Mouse (Mus musculus): Measurements from ENCODE around the gene Krtcap2. TPM values are rescaled to one million over a fixed set of nuclear protein-coding genes. Genes with fewer than 3 reads are reported as not detected.

The Krtcap2 gene
- polyA plus RNA-seq, 1 experiment from 2014 or later, result 321 TPM

DNA sequence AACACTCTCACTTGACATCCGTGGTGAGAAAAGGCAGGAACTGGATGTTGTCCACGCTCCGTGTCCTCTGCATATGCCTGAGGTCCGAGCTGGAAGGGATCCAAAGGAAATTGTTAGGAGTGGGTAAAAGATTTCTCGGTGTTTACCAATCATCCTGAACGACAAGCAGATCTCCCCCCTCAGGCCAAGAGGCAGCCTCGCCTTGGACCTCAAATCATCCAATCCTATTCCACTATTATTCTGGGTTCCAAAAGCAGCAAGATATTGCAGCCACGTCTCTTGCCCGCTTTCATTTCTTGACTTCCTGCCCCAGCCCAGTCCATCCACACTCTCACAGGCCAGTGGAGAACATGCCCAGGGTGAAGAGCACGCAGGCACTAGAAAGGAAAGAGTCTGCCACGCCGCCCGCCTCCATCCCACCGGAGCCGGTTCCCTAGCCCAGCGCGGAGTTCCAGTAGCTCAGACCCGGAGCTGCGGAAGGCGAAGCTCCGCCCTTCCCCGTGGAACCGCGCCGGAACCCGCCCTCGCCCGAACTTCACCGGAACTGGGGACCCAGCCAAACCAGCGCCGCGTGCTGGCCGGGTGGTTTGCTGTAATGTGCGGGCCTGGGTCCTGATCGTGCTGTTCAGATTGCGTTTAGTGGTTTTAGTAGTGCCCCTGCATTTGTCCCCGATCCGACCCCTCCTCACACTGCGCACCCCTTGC is 24.4 kb downstream of the Krtcap2 start, which contains the start of gene Slc50a1:
TSS of gene Slc50a1 (minus strand) at position 520 of the 705 bp plus-strand sequence.
- H3K36me3 ChIP-seq (ENCODE audit: control insufficient read depth, insufficient read depth, low read length), result peaks cover 28% of the 10 kb centered on the region
- peaks cover 30% of the 10 kb centered on the region for H3K4me1 ChIP-seq (ENCODE audit: control insufficient read depth, insufficient read depth, low read length)
- WGBS, result 3% methylated on average over 39 of the region's 39 CpGs
- peak within 1 kb of the TSS; percentile 86 for H3K27ac ChIP-seq (ENCODE audit: low read depth, low read length)
- peak within 1 kb of the TSS; percentile 53 for H3K4me3 ChIP-seq (ENCODE audit: low read length)
- H3K9ac ChIP-seq (ENCODE audit: low read depth, low read length), result peak within 1 kb of the TSS; percentile 76
- ATAC-seq (ENCODE audit: low FRiP score, low TSS enrichment), result peak; percentile 58
- no peaks in the 10 kb centered on the region for H3K27me3 ChIP-seq (ENCODE audit: control insufficient read depth, insufficient read depth, low read length)
- no peaks in the 10 kb centered on the region for H3K9me3 ChIP-seq (ENCODE audit: control insufficient read depth, low read length)
- H3K4me2 ChIP-seq (replicated peaks; ENCODE audit: low read depth, low read length), result peak within 1 kb of the TSS; percentile 78

DNA sequence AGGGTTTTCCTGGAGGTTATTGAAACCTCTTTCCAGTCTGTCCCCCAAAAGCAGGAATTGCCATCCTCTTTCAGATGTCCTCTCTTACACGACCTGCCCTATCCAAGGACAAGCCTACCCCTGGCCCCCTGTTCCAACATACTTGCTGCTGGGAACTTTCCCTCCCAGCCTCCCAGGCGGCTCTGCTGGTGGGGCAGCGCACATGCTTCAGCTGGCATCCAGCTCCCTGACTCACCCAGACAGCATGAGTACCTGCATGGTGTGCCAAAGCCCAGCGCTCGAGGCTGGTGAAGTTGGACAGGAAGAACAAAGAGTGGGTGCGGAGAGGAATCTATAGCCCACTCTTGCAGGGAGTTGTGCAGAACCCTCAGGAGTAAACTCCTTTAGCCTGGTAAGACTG is 25.1 kb downstream of the Krtcap2 start:
- Histone ChIP-seq H3K27me3 (ENCODE audit: control insufficient read depth, insufficient read depth, low read length) (no peaks in the 10 kb centered on the region), H3K9ac (ENCODE audit: low read depth, low read length) (peak overlapping the region; percentile 76), H3K4me3 (ENCODE audit: low read length) (peak overlapping the region; percentile 53), H3K36me3 (ENCODE audit: control insufficient read depth, insufficient read depth, low read length) (peaks cover 35% of the 10 kb centered on the region), H3K4me2 (replicated peaks; ENCODE audit: low read depth, low read length) (peak overlapping the region; percentile 78; the same call in 1 of the 2 replicates), H3K4me1 (ENCODE audit: control insufficient read depth, insufficient read depth, low read length) (peaks cover 30% of the 10 kb centered on the region), H3K9me3 (ENCODE audit: control insufficient read depth, low read length) (no peaks in the 10 kb centered on the region), H3K27ac (ENCODE audit: low read depth, low read length) (peak overlapping the region; percentile 86; the same call in 1 of the 2 replicates)
- no peak for ATAC-seq (ENCODE audit: low FRiP score, low TSS enrichment)
- 74% methylated on average over 6 of the region's 6 CpGs for WGBS

DNA sequence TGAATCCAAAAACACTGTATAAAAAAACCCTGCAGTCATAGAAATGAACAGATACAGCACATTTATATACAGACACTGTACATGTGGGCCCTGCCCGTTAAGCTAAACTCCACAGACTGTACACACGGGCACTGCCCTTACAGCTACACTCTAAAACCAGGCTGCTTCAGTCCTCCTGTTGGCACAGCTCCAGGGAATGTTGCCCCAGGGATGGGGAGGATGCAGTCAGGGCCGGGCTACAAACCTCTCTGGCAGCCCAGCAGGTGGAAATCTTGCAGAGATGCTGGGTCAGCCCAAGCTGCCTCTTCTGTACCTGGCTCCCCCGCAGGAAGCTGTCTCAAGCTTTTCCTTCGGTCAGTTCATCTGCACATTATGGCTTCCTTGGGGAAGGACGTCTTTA is 26.0 kb downstream of the Krtcap2 start:
- Histone ChIP-seq H3K4me3 (ENCODE audit: low read length) (no peak overlapping the region), H3K4me2 (replicated peaks; ENCODE audit: low read depth, low read length) (no peak overlapping the region), H3K9ac (ENCODE audit: low read depth, low read length) (no peak overlapping the region), H3K4me1 (ENCODE audit: control insufficient read depth, insufficient read depth, low read length) (peaks cover 31% of the 10 kb centered on the region), H3K27me3 (ENCODE audit: control insufficient read depth, insufficient read depth, low read length) (no peaks in the 10 kb centered on the region), H3K36me3 (ENCODE audit: control insufficient read depth, insufficient read depth, low read length) (peaks cover 36% of the 10 kb centered on the region), H3K9me3 (ENCODE audit: control insufficient read depth, low read length) (no peaks in the 10 kb centered on the region), H3K27ac (ENCODE audit: low read depth, low read length) (no peak overlapping the region)
- WGBS, result 63% methylated on average over 6 of the region's 6 CpGs
- ATAC-seq (ENCODE audit: low FRiP score, low TSS enrichment), result no peak

DNA sequence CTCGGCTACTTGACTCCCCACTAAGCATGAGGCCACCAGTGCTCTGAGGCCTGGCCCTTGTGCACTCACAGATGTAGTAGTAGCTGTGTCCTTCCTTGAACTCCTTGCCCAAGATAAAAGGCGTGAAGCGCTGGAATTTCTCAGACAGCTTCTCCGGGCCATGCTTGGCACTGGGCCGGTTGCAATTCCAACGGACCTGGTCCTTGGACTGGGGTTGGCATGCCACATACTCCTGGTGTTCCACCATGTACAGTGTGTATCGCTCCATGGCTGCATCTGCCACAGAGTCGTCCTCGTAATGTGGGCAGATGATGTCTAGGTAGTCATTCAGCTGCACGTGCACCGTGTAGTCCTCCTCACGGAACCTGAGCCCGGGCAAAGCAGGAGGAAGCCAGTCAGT is 30.3 kb downstream of the Krtcap2 start:
- WGBS, result 92% methylated on average over 13 of the region's 13 CpGs
- no peaks in the 10 kb centered on the region; the same call in 1 of the 2 replicates for H3K27me3 ChIP-seq (ENCODE audit: control insufficient read depth, insufficient read depth, low read length)
- no peak overlapping the region for H3K9ac ChIP-seq (ENCODE audit: low read depth, low read length)
- H3K9me3 ChIP-seq (ENCODE audit: control insufficient read depth, low read length), result no peaks in the 10 kb centered on the region
- ATAC-seq (ENCODE audit: low FRiP score, low TSS enrichment), result no peak
- H3K36me3 ChIP-seq (ENCODE audit: control insufficient read depth, insufficient read depth, low read length), result peaks cover 30% of the 10 kb centered on the region
- H3K4me2 ChIP-seq (replicated peaks; ENCODE audit: low read depth, low read length), result no peak overlapping the region
- H3K4me3 ChIP-seq (ENCODE audit: low read length), result no peak overlapping the region
- H3K4me1 ChIP-seq (ENCODE audit: control insufficient read depth, insufficient read depth, low read length), result peaks cover 31% of the 10 kb centered on the region
- no peak overlapping the region for H3K27ac ChIP-seq (ENCODE audit: low read depth, low read length)

DNA sequence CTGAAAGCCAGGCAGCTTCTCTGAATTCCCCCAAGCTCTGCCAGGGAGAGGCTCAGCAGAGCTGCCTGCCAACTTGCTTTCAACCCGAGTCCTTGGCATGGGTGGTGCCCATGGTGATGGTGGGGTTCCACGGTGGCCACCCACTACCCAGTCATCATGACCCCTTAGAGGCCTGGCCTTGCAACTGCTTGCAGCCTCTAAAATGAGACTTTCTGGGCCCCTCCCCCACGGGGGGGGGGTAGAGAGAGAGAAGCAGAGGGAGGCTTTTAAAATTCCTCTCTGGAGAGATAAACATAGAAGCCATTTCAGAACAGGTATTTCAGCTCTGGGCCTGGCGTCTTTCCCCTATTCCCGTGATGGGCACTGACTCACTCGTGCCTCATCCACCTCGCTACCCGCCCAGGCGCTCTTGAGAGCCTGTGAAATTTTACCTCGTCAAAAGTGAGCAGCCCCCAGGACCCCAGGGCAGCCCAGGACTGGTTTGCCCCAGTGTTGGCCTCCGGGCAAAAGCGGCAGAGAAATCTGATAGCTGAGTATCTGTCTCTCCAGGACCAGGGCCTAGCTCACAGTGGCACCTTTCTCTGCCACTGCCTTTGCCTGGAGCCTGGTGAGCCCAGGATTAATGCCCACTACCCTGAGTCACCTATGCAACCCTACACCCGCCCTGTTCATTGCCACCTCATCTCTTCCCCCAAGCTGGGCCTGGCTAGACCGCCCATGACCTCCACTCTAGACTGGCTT is 31.7 kb downstream of the Krtcap2 start:
- peak overlapping the region; percentile 78; the same call in 1 of the 2 replicates for H3K9ac ChIP-seq (ENCODE audit: low read depth, low read length)
- peaks cover 2% of the 10 kb centered on the region for H3K27me3 ChIP-seq (ENCODE audit: control insufficient read depth, insufficient read depth, low read length)
- H3K4me2 ChIP-seq (replicated peaks; ENCODE audit: low read depth, low read length), result peak overlapping the region; percentile 65
- peak overlapping the region; percentile 89 for H3K27ac ChIP-seq (ENCODE audit: low read depth, low read length)
- H3K4me3 ChIP-seq (ENCODE audit: low read length), result peak overlapping the region; percentile 51
- peak; percentile 11; the same call in 1 of the 2 replicates for ATAC-seq (ENCODE audit: low FRiP score, low TSS enrichment)
- no peaks in the 10 kb centered on the region for H3K9me3 ChIP-seq (ENCODE audit: control insufficient read depth, low read length)
- WGBS, result 14% methylated on average over 14 of the region's 14 CpGs
- H3K36me3 ChIP-seq (ENCODE audit: control insufficient read depth, insufficient read depth, low read length), result peaks cover 20% of the 10 kb centered on the region
- peaks cover 44% of the 10 kb centered on the region for H3K4me1 ChIP-seq (ENCODE audit: control insufficient read depth, insufficient read depth, low read length)

DNA sequence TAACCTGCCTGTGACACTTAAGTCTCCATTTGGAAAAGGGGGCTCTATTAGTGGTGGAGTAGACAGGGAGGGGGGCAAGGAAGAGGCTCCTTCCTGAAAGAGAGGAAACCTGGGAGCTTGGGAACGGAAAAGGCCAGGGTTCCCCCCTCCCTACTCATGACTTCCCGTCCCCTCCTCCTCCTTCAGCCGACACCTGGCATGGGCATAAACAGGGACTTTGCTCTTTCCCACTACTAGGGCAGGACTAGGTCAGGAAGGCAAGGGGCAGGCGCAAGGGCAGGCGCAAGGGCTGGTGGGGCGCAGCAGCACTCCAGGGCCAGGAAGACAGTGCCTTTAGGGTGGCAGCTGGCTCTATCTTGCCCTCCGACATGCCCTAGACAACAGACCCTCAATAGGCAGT is 32.3 kb downstream of the Krtcap2 start:
- no peak for ATAC-seq (ENCODE audit: low FRiP score, low TSS enrichment)

DNA sequence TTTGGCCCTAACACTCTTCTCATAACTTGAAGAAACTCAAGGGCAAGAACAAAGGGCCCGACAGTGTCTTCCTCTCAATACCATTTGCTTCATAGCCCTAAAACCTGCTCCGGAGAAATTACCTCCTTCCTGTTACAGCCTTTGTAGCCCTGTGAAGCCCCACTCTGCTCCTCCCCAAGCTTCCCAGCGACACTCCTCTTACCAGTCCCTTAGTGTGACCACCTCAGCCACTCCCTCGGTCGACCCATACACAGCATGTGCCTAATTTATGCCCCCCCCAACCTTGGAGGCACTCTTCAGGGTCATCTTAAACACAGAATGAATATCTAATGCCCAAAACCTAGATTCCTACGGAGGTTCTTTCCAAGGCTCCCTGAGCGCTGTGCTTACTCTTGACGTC is 32.9 kb downstream of the Krtcap2 start:
- ATAC-seq (ENCODE audit: low FRiP score, low TSS enrichment), result no peak
- 4% methylated on average over 8 of the region's 8 CpGs for WGBS
- H3K4me1 ChIP-seq (ENCODE audit: control insufficient read depth, insufficient read depth, low read length), result peaks cover 44% of the 10 kb centered on the region

More for the DNA sequence above, 32.3 kb downstream of the Krtcap2 start:
- Histone ChIP-seq H3K4me3 (ENCODE audit: low read length) (peak overlapping the region; percentile 51), H3K36me3 (ENCODE audit: control insufficient read depth, insufficient read depth, low read length) (peaks cover 16% of the 10 kb centered on the region), H3K4me1 (ENCODE audit: control insufficient read depth, insufficient read depth, low read length) (peaks cover 44% of the 10 kb centered on the region), H3K27ac (ENCODE audit: low read depth, low read length) (peak overlapping the region; percentile 89), H3K9ac (ENCODE audit: low read depth, low read length) (peak overlapping the region; percentile 78; the same call in 1 of the 2 replicates), H3K4me2 (replicated peaks; ENCODE audit: low read depth, low read length) (peak overlapping the region; percentile 65), H3K27me3 (ENCODE audit: control insufficient read depth, insufficient read depth, low read length) (peaks cover 2% of the 10 kb centered on the region), H3K9me3 (ENCODE audit: control insufficient read depth, low read length) (no peaks in the 10 kb centered on the region)
- 36% methylated on average over 6 of the region's 7 CpGs for WGBS

DNA sequence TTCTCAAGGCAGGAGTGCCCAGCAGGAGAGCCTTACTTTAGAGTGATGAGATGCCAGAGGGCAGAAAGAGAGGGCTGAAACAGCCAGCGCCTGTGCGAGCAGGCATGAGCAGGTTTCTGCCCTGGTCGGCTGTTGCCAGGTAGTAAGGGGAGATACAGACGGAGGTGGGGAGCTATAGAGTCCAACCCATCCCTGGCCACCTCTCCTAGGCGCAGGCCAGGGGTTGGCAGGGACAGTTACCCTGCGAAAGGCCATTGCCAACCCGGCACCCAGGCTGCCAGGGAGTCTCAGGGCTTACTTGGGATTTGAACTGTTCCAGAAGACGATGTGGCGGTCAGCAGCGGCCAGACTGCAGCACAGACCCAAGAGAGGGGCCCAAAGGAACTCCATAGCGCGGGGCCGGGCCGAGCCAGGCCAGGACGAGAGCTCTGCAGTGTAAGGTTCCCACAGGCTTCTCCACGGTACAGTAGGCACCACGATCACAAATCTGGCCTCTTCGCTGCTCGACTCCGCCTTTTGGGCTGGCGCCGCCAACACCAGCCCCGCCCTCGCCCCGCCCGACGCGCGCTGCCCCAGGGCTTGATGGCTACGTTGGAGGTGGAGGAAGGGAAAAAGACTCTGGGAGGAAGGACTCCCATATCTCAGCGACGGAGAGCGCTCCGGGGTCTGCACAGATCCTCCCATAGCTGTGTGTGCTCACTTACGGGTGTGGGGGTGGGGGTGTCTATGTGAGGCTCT is 33.6 kb downstream of the Krtcap2 start:
- peaks cover 2% of the 10 kb centered on the region for H3K27me3 ChIP-seq (ENCODE audit: control insufficient read depth, insufficient read depth, low read length)
- H3K4me3 ChIP-seq (ENCODE audit: low read length), result peak overlapping the region; percentile 51
- H3K9me3 ChIP-seq (ENCODE audit: control insufficient read depth, low read length), result no peaks in the 10 kb centered on the region
- H3K9ac ChIP-seq (ENCODE audit: low read depth, low read length), result peak overlapping the region; percentile 78
- peak overlapping the region; percentile 65 for H3K4me2 ChIP-seq (replicated peaks; ENCODE audit: low read depth, low read length)
- under 1% methylated on average over 35 of the region's 35 CpGs for WGBS
- H3K4me1 ChIP-seq (ENCODE audit: control insufficient read depth, insufficient read depth, low read length), result peaks cover 44% of the 10 kb centered on the region
- H3K27ac ChIP-seq (ENCODE audit: low read depth, low read length), result peak overlapping the region; percentile 89
- peaks cover 13% of the 10 kb centered on the region for H3K36me3 ChIP-seq (ENCODE audit: control insufficient read depth, insufficient read depth, low read length)
- ATAC-seq (ENCODE audit: low FRiP score, low TSS enrichment), result peak; percentile 78

More for the DNA sequence above, 32.9 kb downstream of the Krtcap2 start:
- Histone ChIP-seq H3K36me3 (ENCODE audit: control insufficient read depth, insufficient read depth, low read length) (peaks cover 13% of the 10 kb centered on the region), H3K9ac (ENCODE audit: low read depth, low read length) (peak overlapping the region; percentile 78), H3K27ac (ENCODE audit: low read depth, low read length) (peak overlapping the region; percentile 89), H3K9me3 (ENCODE audit: control insufficient read depth, low read length) (no peaks in the 10 kb centered on the region), H3K4me2 (replicated peaks; ENCODE audit: low read depth, low read length) (peak overlapping the region; percentile 65), H3K27me3 (ENCODE audit: control insufficient read depth, insufficient read depth, low read length) (peaks cover 2% of the 10 kb centered on the region), H3K4me3 (ENCODE audit: low read length) (peak overlapping the region; percentile 51)
